Mouse (Mus musculus) MEL (cell line): ENCODE measurements at regions not wholly inside any gene's neighbourhood (a gene's known extent, or its start where the extent isn't known, plus 50 kb on each side); places are given as distances from the start of the nearest gene placed in this dataset.

Experiments
- DNase-seq: peaks from one replicate; pipeline ENCODE4 v3.0.0; 2011; ENCODE audit warnings: low read depth, low spot score
- H3K27ac ChIP-seq: 2 replicates; pipeline ENCODE4 v1.5.1; 2012; ENCODE audit warnings: low read depth, mild to moderate bottlenecking, control low read depth, low read length, moderate library complexity; ENCODE audit not compliant: control insufficient read depth
- H3K27me3 ChIP-seq, 2 experiments: fragments of 150-350 bp in 1 of 2; sonication (generic) in 1 of 2; 2 replicates each; pipeline ENCODE4 v1.6.1; 2012; ENCODE audit warnings: low read length in 2 of 2, mild to moderate bottlenecking in 2 of 2, improper control_type of control experiment in 1 of 2, moderate library complexity in 1 of 2; ENCODE audit not compliant: insufficient read depth in 2 of 2, control insufficient read depth in 1 of 2
- H3K36me3 ChIP-seq, 2 experiments: 2 replicates each; pipeline ENCODE4 v1.6.1; 2012 to 2014; ENCODE audit warnings: low read length in 2 of 2, improper control_type of control experiment in 1 of 2, inconsistent platforms in 1 of 2, mild to moderate bottlenecking in 1 of 2; ENCODE audit not compliant: insufficient read depth in 2 of 2, control insufficient read depth in 1 of 2
- H3K4me1 ChIP-seq, 2 experiments: fragments of 150-350 bp in 1 of 2; sonication (generic) in 1 of 2; 2 replicates each; pipeline ENCODE4 v1.6.1; 2012; ENCODE audit warnings: low read length in 2 of 2, improper control_type of control experiment in 1 of 2, mild to moderate bottlenecking in 1 of 2; ENCODE audit not compliant: insufficient read depth in 2 of 2, control insufficient read depth in 1 of 2
- H3K4me3 ChIP-seq, 2 experiments: fragments of 150-350 bp in 1 of 2; sonication (generic) in 1 of 2; 2 replicates each; pipeline ENCODE4 v1.5.1; 2012; ENCODE audit warnings: low read depth in 2 of 2, low read length in 2 of 2, mild to moderate bottlenecking in 2 of 2, moderate library complexity in 2 of 2, control low read depth in 1 of 2, improper control_type of control experiment in 1 of 2; ENCODE audit not compliant: control insufficient read depth in 1 of 2, insufficient read depth in 1 of 2
- H3K79me2 ChIP-seq: 2 replicates; pipeline ENCODE4 v1.6.1; 2012; ENCODE audit warnings: mild to moderate bottlenecking, low read length, moderate library complexity; ENCODE audit not compliant: control insufficient read depth, poor library complexity, insufficient read depth
- H3K9ac ChIP-seq: 2 replicates; pipeline ENCODE4 v1.6.1; 2012; ENCODE audit warnings: low read depth, mild to moderate bottlenecking, control low read depth, low read length, moderate library complexity; ENCODE audit not compliant: control insufficient read depth, poor library complexity, severe bottlenecking
- H3K9me3 ChIP-seq: fragments of 150-350 bp; sonication (generic); replicated peaks from 2 replicates; pipeline ENCODE4 v1.6.1; 2012; ENCODE audit warnings: mild to moderate bottlenecking, low read length, improper control_type of control experiment, moderate library complexity; ENCODE audit not compliant: insufficient read depth
- BHLHE40 ChIP-seq: IDR thresholded peaks from 2 replicates; pipeline ENCODE4 v1.6.1; 2012; ENCODE audit warnings: low read depth, mild to moderate bottlenecking, inconsistent platforms, low read length, improper control_type of control experiment, borderline replicate concordance
- CHD1 ChIP-seq: IDR thresholded peaks from 2 replicates; pipeline ENCODE4 v1.6.1; 2012; ENCODE audit warnings: low read depth, mild to moderate bottlenecking, inconsistent platforms, low read length, improper control_type of control experiment
- CTCF ChIP-seq, 3 experiments: IDR thresholded peaks in 2 of 3; conservative IDR thresholded peaks in 1 of 3; 2 replicates each; pipeline ENCODE4 v1.5.1; 2011 to 2012; ENCODE audit warnings: low read length in 3 of 3, low read depth in 2 of 3, mild to moderate bottlenecking in 2 of 3, improper control_type of control experiment in 1 of 3, inconsistent platforms in 1 of 3, mixed read lengths in 1 of 3, moderate library complexity in 1 of 3; ENCODE audit not compliant: control insufficient read depth in 1 of 3, insufficient read depth in 1 of 3, poor library complexity in 1 of 3, severe bottlenecking in 1 of 3
- E2F4 ChIP-seq: IDR thresholded peaks from 2 replicates; pipeline ENCODE4 v1.6.1; 2011; ENCODE audit warnings: low read depth, low read length, improper control_type of control experiment, borderline replicate concordance
- ELF1 ChIP-seq: IDR thresholded peaks from 2 replicates; pipeline ENCODE4 v1.6.1; 2014; ENCODE audit warnings: low read depth, mild to moderate bottlenecking, inconsistent platforms, low read length, improper control_type of control experiment, moderate library complexity
- ETS1 ChIP-seq: IDR thresholded peaks from 2 replicates; pipeline ENCODE4 v1.6.1; 2012; ENCODE audit warnings: low read depth, mild to moderate bottlenecking, inconsistent platforms, low read length, improper control_type of control experiment, moderate library complexity
- GABPA ChIP-seq: IDR thresholded peaks from 2 replicates; pipeline ENCODE4 v1.6.1; 2012; ENCODE audit warnings: low read depth, mild to moderate bottlenecking, inconsistent platforms, low read length, improper control_type of control experiment, moderate library complexity
- GATA1 ChIP-seq: IDR thresholded peaks from 2 replicates; pipeline ENCODE4 v1.6.1; 2011; ENCODE audit warnings: low read depth, low read length, improper control_type of control experiment
- HCFC1 ChIP-seq: IDR thresholded peaks from 2 replicates; pipeline ENCODE4 v1.6.1; 2012; ENCODE audit warnings: low read depth, mild to moderate bottlenecking, inconsistent platforms, low read length, improper control_type of control experiment, moderate library complexity
- JUND ChIP-seq: IDR thresholded peaks from 2 replicates; pipeline ENCODE4 v1.6.1; 2011; ENCODE audit warnings: low read depth, mild to moderate bottlenecking, improper control_type of control experiment, low read length
- KAT2A ChIP-seq: conservative IDR thresholded peaks from 2 replicates; pipeline ENCODE4 v1.6.1; 2012; ENCODE audit warnings: low read depth, low read length, improper control_type of control experiment, inconsistent platforms
- MAFK ChIP-seq: IDR thresholded peaks from 2 replicates; pipeline ENCODE4 v1.6.1; 2011; ENCODE audit warnings: low read depth, mild to moderate bottlenecking, low read length, improper control_type of control experiment, borderline replicate concordance
- MAZ ChIP-seq: IDR thresholded peaks from 2 replicates; pipeline ENCODE4 v1.6.1; 2012; ENCODE audit warnings: low read depth, mild to moderate bottlenecking, inconsistent platforms, low read length, improper control_type of control experiment
- MXI1 ChIP-seq: IDR thresholded peaks from 2 replicates; pipeline ENCODE4 v1.6.1; 2011; ENCODE audit warnings: mild to moderate bottlenecking, low read depth, low read length, improper control_type of control experiment
- MYC ChIP-seq: IDR thresholded peaks from 2 replicates; pipeline ENCODE4 v1.6.1; 2011; ENCODE audit warnings: low read depth, mild to moderate bottlenecking, low read length, improper control_type of control experiment, moderate library complexity
- NELFE ChIP-seq: IDR thresholded peaks from 2 replicates; pipeline ENCODE4 v1.6.1; 2011; ENCODE audit warnings: low read depth, low read length, improper control_type of control experiment
- NRF1 ChIP-seq: IDR thresholded peaks from 2 replicates; pipeline ENCODE4 v1.6.1; 2014; ENCODE audit warnings: low read depth, mild to moderate bottlenecking, inconsistent platforms, low read length, improper control_type of control experiment, moderate library complexity; ENCODE audit not compliant: poor library complexity, insufficient read depth, severe bottlenecking
- RAD21 ChIP-seq: IDR thresholded peaks from 2 replicates; pipeline ENCODE4 v1.6.1; 2011; ENCODE audit warnings: mild to moderate bottlenecking, low read depth, low read length, improper control_type of control experiment
- RCOR1 ChIP-seq: IDR thresholded peaks from 2 replicates; pipeline ENCODE4 v1.6.1; 2012; ENCODE audit warnings: low read depth, mild to moderate bottlenecking, inconsistent platforms, low read length, improper control_type of control experiment
- SIN3A ChIP-seq: IDR thresholded peaks from 2 replicates; pipeline ENCODE4 v1.6.1; 2012; ENCODE audit warnings: low read length, improper control_type of control experiment, inconsistent platforms
- SMC3 ChIP-seq: IDR thresholded peaks from 2 replicates; pipeline ENCODE4 v1.6.1; 2011; ENCODE audit warnings: low read depth, low read length, improper control_type of control experiment
- TBP ChIP-seq: IDR thresholded peaks from 2 replicates; pipeline ENCODE4 v1.8.0; 2011; ENCODE audit warnings: low read depth, low read length, improper control_type of control experiment
- UBTF ChIP-seq: IDR thresholded peaks from 2 replicates; pipeline ENCODE4 v1.6.1; 2012; ENCODE audit warnings: low read depth, mild to moderate bottlenecking, inconsistent platforms, low read length, improper control_type of control experiment, moderate library complexity, borderline replicate concordance; ENCODE audit not compliant: insufficient read depth
- ZC3H11A ChIP-seq: IDR thresholded peaks from 2 replicates; pipeline ENCODE4 v1.6.1; 2012; ENCODE audit warnings: low read depth, mild to moderate bottlenecking, inconsistent platforms, low read length, improper control_type of control experiment
- ZKSCAN1 ChIP-seq: IDR thresholded peaks from 2 replicates; pipeline ENCODE4 v1.6.1; 2012; ENCODE audit warnings: low read depth, mild to moderate bottlenecking, inconsistent platforms, low read length, improper control_type of control experiment, moderate library complexity
- ZMIZ1 ChIP-seq: IDR thresholded peaks from 2 replicates; pipeline ENCODE4 v1.6.1; 2012; ENCODE audit warnings: low read depth, mild to moderate bottlenecking, inconsistent platforms, low read length, improper control_type of control experiment, moderate library complexity

DNA sequence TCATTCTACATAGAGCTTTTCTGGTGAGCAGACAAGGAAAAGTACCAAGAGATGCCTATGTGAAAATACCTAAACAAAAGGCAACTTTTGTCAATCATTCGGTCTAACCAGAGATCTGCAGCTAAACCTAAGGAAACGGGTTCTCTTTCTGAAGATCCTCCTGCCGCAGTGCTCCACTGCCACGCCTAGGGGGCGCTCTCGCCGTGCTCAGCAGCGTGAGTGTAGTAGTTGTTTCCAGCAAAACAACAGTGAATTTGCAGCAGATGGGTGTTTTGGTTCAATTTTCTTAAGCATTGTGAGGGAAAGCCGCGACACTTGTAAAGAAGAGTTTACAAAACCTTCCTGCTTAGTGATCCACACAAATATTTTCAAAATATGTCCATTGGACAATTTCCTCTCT, 331.4 kb upstream of the Onecut1 start:
- no peaks in the 10 kb centered on the region for H3K36me3 ChIP-seq
- H3K9me3 ChIP-seq: no peaks in the 10 kb centered on the region
- TF ChIP-seq ZKSCAN1 (no peak), ZC3H11A (0 out of 2 replicates have a peak, but pooled peaks have one; percentile 32), RAD21 (peak; percentile 41), SMC3 (peak; percentile 36), MAFK (no peak), GABPA (no peak), GATA1 (no peak), CTCF (IDR thresholded peaks at IDR 0.05 in 2 of 3, conservative IDR thresholded peaks at IDR 0.05 in 1 of 3; ENCODE audit: control insufficient read depth in 1 of 3, insufficient read depth in 1 of 3, low read depth in 2 of 3, low read length in 3 of 3, poor library complexity in 1 of 3, severe bottlenecking in 1 of 3) (peak; percentile 38 to 71 (median 46); a peak in 5 of 6 replicates)
- H3K4me1 ChIP-seq: no peaks in the 10 kb centered on the region
- no peaks in the 10 kb centered on the region for H3K79me2 ChIP-seq
- peak; percentile 8 for DNase-seq
- no peak overlapping the region for H3K27ac ChIP-seq
- no peak overlapping the region for H3K9ac ChIP-seq
- no peak overlapping the region for H3K4me3 ChIP-seq
- no peaks in the 10 kb centered on the region for H3K27me3 ChIP-seq

- no peaks in the 10 kb centered on the region for H3K27me3 ChIP-seq
- no peak for TF ChIP-seq SIN3A
- TF ChIP-seq RCOR1: no peak
- no peak for TF ChIP-seq KAT2A
- no peak for TF ChIP-seq MAZ
- TF ChIP-seq CHD1: no peak
- no peak for TF ChIP-seq ELF1
- TF ChIP-seq, all 39 proteins: peak for 0
- no peaks in the 10 kb centered on the region for H3K79me2 ChIP-seq
- H3K9ac ChIP-seq: no peak overlapping the region
- no peaks in the 10 kb centered on the region for H3K4me1 ChIP-seq
- H3K36me3 ChIP-seq: no peaks in the 10 kb centered on the region
- no peaks in the 10 kb centered on the region for H3K9me3 ChIP-seq
- no peak overlapping the region for H3K27ac ChIP-seq
- no peak for DNase-seq
- H3K4me3 ChIP-seq: no peak overlapping the region
Observed at GRCm38 (mm10) chr9:74530748-74531147, 331.0 kb upstream of the Onecut1 start.

- H3K9me3 ChIP-seq: no peaks in the 10 kb centered on the region
- no peak overlapping the region for H3K9ac ChIP-seq
- no peaks in the 10 kb centered on the region for H3K79me2 ChIP-seq
- no peak overlapping the region for H3K4me3 ChIP-seq
- TF ChIP-seq JUND (no peak), MYC (no peak), UBTF (no peak), SMC3 (no peak), HCFC1 (no peak), BHLHE40 (no peak), RCOR1 (no peak), MXI1 (no peak), NELFE (no peak), ZMIZ1 (no peak), ZC3H11A (no peak), NRF1 (no peak), ETS1 (no peak), TBP (no peak), E2F4 (no peak)
- no peaks in the 10 kb centered on the region for H3K27me3 ChIP-seq
- no peaks in the 10 kb centered on the region for H3K36me3 ChIP-seq
- H3K27ac ChIP-seq: no peak overlapping the region
- H3K4me1 ChIP-seq: no peaks in the 10 kb centered on the region
- DNase-seq: no peak
Observed at GRCm38 (mm10) chr9:74531986-74532385, 329.7 kb upstream of the Onecut1 start.
